Mouse (Mus musculus): ENCODE measurements around the gene B4galnt4.

DNA sequence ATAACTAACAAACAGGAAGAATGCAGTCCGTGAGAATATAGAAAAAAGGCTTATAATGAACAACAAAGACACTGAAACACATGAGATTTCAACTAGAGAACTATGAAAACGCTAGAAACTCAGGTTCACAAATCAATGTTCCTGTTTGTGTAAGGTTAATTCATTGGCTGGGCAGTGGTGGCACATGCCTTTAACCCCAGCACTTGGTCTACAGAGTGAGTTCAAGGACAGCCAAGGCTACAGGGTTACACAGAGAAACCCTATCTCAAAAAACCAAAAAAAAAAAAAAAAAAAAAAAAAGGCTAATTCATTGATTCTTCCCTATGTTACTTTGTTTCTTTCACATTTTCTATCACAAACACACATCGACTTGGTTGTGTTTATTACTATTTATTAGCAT lies 59.7 kb downstream of the B4galnt4 start:
- TF ChIP-seq POLR2A (IDR thresholded peaks at IDR 0.05; ENCODE audit: borderline replicate concordance, low read depth, low read length), result no peak
- TF ChIP-seq CTCF (IDR thresholded peaks at IDR 0.05; ENCODE audit: low read depth, low read length), result no peak
